20 mouse cellular contexts compared by ENCODE assay signal in genomic region chr4:137927136-137927535, GRCm38 (mm10).
A peak's percentile ranks its signal among the peaks of the same experiment; 100 is the strongest.
DNase-seq lines count a peak whose midpoint lies in the region; ATAC-seq lines count a peak whose summit lies in the region.
"Had no signal": no experiment of that assay in that cellular context is flagged by ENCODE, and none has a peak within 500 bp of the region (broad histone marks: within the 10 kb centered on the region; RNA-seq: fewer than 3 reads in every experiment).

No protein-coding gene starts in this region.

- H3K4me1 ChIP-seq in kidney, embryonic 14.5 days (ENCODE audit: control insufficient read depth, insufficient read depth, low read length), result peaks cover 42% of the 10 kb centered on the region
- peaks cover 31% of the 10 kb centered on the region for H3K4me1 ChIP-seq in kidney, embryonic 16.5 days (ENCODE audit: insufficient read depth, low read length)
- H3K4me1 ChIP-seq in intestine, embryonic 16.5 days (ENCODE audit: control insufficient read depth, insufficient read depth, low read length), result peaks cover 47% of the 10 kb centered on the region

- WGBS in kidney, embryonic 14.5 days, result 43% methylated on average over 7 of the region's 7 CpGs
- 53% methylated on average over 7 of the region's 7 CpGs for WGBS in kidney, embryonic 16.5 days
- WGBS in intestine, embryonic 16.5 days, result 75% methylated on average over 7 of the region's 7 CpGs

- no peak for ATAC-seq in kidney, embryonic 14.5 days (ENCODE audit: low FRiP score, low TSS enrichment)
- ATAC-seq in kidney, embryonic 16.5 days (ENCODE audit: low FRiP score, low TSS enrichment), result no peak
- no peak for ATAC-seq in intestine, embryonic 16.5 days
- ATAC-seq: forebrain, embryonic 13.5 days had no signal

- 0 out of 2 replicates have a peak overlapping the region, but pooled peaks have one; percentile 18 for H3K9ac ChIP-seq in kidney, embryonic 14.5 days (ENCODE audit: low read depth, low read length)
- no peak overlapping the region for H3K9ac ChIP-seq in kidney, embryonic 16.5 days (replicated peaks; ENCODE audit: low read length)
- no peak overlapping the region for H3K9ac ChIP-seq in intestine, embryonic 16.5 days (ENCODE audit: low read depth, low read length)
- H3K9ac ChIP-seq: forebrain, embryonic 13.5 days; hindbrain, embryonic 14.5 days had no signal

- peaks cover 8% of the 10 kb centered on the region; the same call in 1 of the 2 replicates for H3K36me3 ChIP-seq in kidney, embryonic 14.5 days (ENCODE audit: control insufficient read depth, insufficient read depth, low read length)
- peaks cover 9% of the 10 kb centered on the region for H3K36me3 ChIP-seq in kidney, embryonic 16.5 days (ENCODE audit: insufficient read depth, low read length)
- peaks cover 10% of the 10 kb centered on the region for H3K36me3 ChIP-seq in intestine, embryonic 16.5 days (ENCODE audit: control insufficient read depth, insufficient read depth, low read length)

- H3K27ac ChIP-seq in kidney, embryonic 14.5 days (ENCODE audit: low read depth, low read length), result no peak overlapping the region; the same call in 1 of the 2 replicates
- H3K27ac ChIP-seq in kidney, embryonic 16.5 days (ENCODE audit: low read length), result no peak overlapping the region
- H3K27ac ChIP-seq in intestine, embryonic 16.5 days (ENCODE audit: low read length), result peak overlapping the region; percentile 18; the same call in 1 of the 2 replicates
- H3K27ac ChIP-seq: forebrain, embryonic 13.5 days; hindbrain, embryonic 14.5 days had no signal

- H3K4me2 ChIP-seq in kidney, embryonic 14.5 days (replicated peaks; ENCODE audit: low read depth, low read length), result no peak overlapping the region
- H3K4me2 ChIP-seq in kidney, embryonic 16.5 days (replicated peaks; ENCODE audit: low read depth, low read length), result no peak overlapping the region
- H3K4me2 ChIP-seq in intestine, embryonic 16.5 days (ENCODE audit: low read depth, low read length), result no peak overlapping the region
- H3K4me2 ChIP-seq: forebrain, embryonic 13.5 days; hindbrain, embryonic 14.5 days; limb, embryonic 13.5 days had no signal

- no peaks in the 10 kb centered on the region for H3K27me3 ChIP-seq in kidney, embryonic 14.5 days (ENCODE audit: control insufficient read depth, insufficient read depth, low read length)
- H3K27me3 ChIP-seq in kidney, embryonic 16.5 days (ENCODE audit: insufficient read depth, low read length), result no peaks in the 10 kb centered on the region
- H3K27me3 ChIP-seq in intestine, embryonic 16.5 days (replicated peaks; ENCODE audit: control insufficient read depth, insufficient read depth, low read length), result no peaks in the 10 kb centered on the region
- H3K27me3 ChIP-seq: limb, embryonic 13.5 days had no signal

- DNase-seq in adrenal gland, adult 8-10 months, result peak; percentile 59
- DNase-seq in adrenal gland, adult 18-20 months (ENCODE audit: low spot score in 2 of 2), result no peak
- peak; percentile 45 for DNase-seq in adipocyte (ENCODE audit: low spot score)
- no peak for DNase-seq in urinary bladder, postnatal 14 days (ENCODE audit: low spot score)
- DNase-seq in frontal cortex, postnatal 25 days (ENCODE audit: low spot score in 2 of 2), result no peak
- DNase-seq: cerebellum, adult 11 months; cerebellum, postnatal 14 days; embryo, embryonic 11 days; heart, postnatal 10 days; kidney, adult 18-20 months; lung, postnatal 10 days; spleen, adult 18-20 months; thymus, adult 18-20 months had no signal

- H3K4me3 ChIP-seq in kidney, embryonic 14.5 days (ENCODE audit: low read length), result no peak overlapping the region
- no peak overlapping the region for H3K4me3 ChIP-seq in kidney, embryonic 16.5 days (ENCODE audit: low read length)
- H3K4me3 ChIP-seq in intestine, embryonic 16.5 days (ENCODE audit: low read length), result no peak overlapping the region
- H3K4me3 ChIP-seq: forebrain, embryonic 13.5 days; limb, embryonic 13.5 days; megakaryocyte, embryonic 14.5 days had no signal

- no peaks in the 10 kb centered on the region for H3K9me3 ChIP-seq in kidney, embryonic 14.5 days (ENCODE audit: control insufficient read depth, low read length)
- no peaks in the 10 kb centered on the region for H3K9me3 ChIP-seq in kidney, embryonic 16.5 days (ENCODE audit: low read length)
- no peaks in the 10 kb centered on the region for H3K9me3 ChIP-seq in intestine, embryonic 16.5 days (ENCODE audit: control insufficient read depth, low read length)
- H3K9me3 ChIP-seq: forebrain, embryonic 13.5 days; limb, embryonic 13.5 days had no signal

Comparison
In these comparisons a context has a peak if more than half of its experiments do, and no peak if none do; other contexts are left out.
1. DNase-seq: peak in adrenal gland, adult 8-10 months (single experiment) and adipocyte (single experiment); none in adrenal gland, adult 18-20 months (0 of 2), urinary bladder, postnatal 14 days (single experiment) and frontal cortex, postnatal 25 days (0 of 2).